Mouse (Mus musculus) 3T3-L1 (cell line): Measurements from ENCODE around the gene Prss54.
"Not testable (repeated sequence)": the region's sequence is repeated elsewhere in the genome, so short reads cannot be mapped to it uniquely, and the experiment has no call there.

ENCODE experiments used
- DNase-seq: peaks from one replicate; pipeline ENCODE4 v3.0.0-alpha.2; 2015; ENCODE audit warnings: low read depth, low spot score

The Prss54 gene

GRCm38 (mm10) chr8:95576240-95576639 is at the start of gene Prss54:
Prss54 (minus strand) TSS chr8:95576340.
- DNase-seq, result no peak

GRCm38 (mm10) chr8:95624833-95625232 is 48.7 kb upstream of the Prss54 start:
- no peak for DNase-seq

- DNase-seq, result no peak
These were observed 43.9 kb upstream of the Prss54 start for GRCm38 (mm10) chr8:95620046-95620445.

DNA sequence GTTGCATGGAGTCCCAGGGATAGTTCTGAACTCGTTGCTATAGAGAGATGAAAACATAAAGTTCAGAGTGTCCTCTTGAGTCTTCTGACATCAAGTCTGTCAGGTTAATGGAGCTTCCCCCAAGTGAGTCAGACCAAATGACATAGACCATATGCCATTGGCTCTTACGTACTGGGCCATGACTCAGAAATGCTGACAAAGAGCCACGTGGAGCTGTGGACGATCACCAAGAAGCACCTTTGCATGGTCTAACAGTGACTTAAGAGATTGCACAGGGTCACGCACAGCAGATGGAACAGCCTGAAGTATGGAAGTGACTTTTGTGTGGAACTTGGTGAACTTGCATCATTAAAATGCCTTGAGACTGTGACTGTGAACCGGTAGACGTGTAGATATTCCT is 40.2 kb upstream of the Prss54 start:
- DNase-seq, result peak; percentile 55

DNA sequence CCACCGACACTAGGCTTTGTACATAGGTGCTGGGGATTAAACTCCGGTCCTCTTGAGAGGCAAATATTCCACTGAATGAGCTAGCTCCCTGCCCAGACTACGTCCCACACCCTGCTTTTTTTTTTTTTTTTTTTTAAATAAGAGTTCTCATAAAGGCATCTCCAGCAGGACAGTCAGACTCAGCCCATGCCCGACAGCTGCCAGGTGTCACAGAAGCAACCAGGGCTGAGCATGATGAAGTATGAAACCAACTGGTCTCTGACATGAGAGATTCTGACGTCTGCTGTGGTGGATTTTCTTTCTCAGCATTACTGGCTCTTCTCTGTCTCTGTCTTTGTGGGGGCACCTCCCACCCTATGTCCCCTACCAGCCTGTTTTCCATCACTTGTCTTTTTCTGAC is 35.6 kb upstream of the Prss54 start:
- DNase-seq, result no peak

- DNase-seq, result no peak
These were observed 34.6 kb upstream of the Prss54 start for GRCm38 (mm10) chr8:95610749-95611148.

- no peak for DNase-seq
These were observed 33.3 kb upstream of the Prss54 start for GRCm38 (mm10) chr8:95609406-95609805.

DNA sequence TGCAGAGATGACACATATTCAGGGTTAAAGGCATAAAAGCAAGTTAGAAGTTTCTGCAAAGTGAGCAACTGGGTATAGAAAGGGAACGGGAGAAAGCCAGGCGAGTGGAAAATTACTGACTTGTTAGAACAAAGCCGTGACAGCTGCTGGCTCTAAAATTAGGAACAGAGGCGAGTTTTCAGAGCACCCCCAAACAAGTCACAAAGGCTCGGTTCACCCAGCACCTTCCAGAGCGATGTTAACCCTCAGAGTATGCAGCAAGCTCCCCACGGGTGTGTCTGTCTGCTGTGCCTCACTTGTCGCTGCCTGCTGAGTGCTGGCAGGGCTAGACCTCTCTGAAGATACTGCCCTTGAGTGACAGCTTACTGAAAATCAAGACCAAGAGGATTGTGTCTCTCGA is 31.1 kb upstream of the Prss54 start:
- no peak for DNase-seq

- DNase-seq, result not testable (repeated sequence)
These were observed 30.4 kb upstream of the Prss54 start for GRCm38 (mm10) chr8:95606509-95606908.

DNA sequence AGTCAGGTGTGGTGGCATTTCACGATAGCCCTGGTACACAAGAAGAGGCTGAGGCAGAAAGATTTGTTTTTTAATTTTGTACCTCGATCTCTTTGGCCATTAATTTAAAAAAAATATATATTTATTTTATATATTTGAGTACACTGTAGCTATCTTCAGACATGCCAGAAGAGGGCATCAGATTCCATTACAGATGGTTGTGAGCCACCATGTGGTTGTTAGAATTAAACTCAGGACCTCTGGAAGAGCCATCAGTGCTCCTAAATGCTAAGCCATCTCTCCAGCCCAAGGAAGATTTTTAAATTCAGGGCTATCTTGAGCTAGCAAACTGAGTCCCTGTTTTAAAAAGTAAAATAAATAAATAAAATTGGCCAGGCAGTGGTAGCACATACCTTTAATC is 26.0 kb upstream of the Prss54 start:
- DNase-seq, result peak; percentile 54

DNA sequence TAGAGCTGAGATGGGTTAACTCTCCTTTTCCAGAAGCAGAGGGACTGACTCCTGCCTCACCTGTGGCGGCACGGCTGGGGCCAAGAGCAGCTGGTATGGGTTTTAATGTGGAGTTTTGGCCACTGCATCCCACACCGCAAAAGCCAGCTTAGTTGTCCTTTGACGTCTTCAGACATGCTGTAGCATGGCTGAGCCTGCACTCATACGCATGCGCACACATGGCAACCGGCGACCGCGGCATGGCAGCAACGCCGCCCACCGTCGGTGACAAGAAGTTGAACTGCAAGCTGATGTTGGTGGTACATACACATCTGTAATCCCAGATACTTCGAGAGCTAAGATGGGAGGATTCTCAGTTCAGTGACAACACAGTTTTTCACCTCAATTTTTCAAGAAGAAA is 25.2 kb upstream of the Prss54 start:
- DNase-seq, result no peak

GRCm38 (mm10) chr8:95599861-95600260 is 23.7 kb upstream of the Prss54 start:
- DNase-seq, result peak; percentile 76

- no peak for DNase-seq
These were observed 20.7 kb upstream of the Prss54 start for GRCm38 (mm10) chr8:95596841-95597241.

DNA sequence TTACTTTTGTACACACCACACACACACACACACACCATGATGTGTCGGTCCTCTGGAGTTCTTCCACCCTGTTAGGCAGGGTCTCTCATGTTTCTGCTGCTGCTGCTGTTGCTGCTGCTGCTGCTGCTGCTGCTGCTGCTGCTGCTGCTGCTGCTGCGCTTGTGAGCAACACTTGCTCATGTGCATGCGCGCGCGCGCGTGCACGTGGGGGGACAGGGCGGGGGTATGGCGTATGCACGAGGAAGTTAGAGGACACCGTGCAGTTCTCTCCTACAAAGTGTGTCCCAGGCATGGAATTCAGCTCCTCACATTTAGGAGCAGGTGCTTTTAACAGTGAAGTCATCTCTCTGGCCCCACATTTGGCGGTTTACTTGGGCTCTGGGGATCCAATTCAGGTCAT is 19.0 kb upstream of the Prss54 start:
- no peak for DNase-seq

DNA sequence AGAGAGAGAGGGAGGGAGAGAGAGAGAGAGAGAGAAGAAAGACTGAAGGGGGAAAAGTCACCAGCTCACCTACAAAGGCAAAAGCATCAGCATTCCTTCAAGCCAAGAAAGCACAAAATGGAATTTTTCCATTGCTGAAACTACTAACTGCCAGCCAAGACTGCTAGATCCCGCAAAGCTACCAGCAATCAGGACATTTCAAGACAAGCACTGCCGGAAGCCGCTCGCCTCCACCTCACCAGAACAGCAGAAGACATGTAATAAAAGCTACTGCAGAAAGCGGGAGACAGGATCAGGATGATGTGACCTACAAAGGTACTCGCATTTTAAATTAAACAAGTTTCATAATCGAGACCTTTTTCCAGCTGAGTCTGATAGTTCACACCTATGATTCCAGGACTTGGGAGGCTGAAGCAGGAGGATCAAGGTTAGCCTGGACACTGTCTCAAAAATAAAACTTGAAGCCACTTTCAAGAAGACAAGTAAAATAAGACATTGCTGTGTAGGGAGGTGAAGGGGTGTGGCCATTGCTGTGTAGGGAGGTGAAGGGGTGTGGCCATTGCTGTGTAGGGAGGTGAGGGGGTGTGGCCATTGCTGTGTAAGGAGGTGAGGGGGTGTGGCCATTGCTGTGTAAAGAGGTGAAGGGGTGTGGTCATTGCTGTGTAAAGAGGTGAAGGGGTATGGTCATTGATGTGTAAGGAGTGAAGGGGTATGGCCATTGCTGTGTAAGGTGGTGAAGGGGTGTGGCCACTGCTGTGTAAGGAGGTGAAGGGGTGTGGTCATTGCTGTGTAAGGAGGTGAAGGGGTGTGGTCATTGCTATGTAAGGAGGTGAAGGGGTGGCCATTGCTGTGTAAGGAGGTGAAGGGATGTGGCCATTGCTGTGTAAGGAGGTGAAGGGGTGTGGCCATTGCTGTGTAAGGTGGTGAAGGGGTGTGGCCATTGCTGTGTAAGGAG is 17.6 kb upstream of the Prss54 start:
- no peak for DNase-seq

DNA sequence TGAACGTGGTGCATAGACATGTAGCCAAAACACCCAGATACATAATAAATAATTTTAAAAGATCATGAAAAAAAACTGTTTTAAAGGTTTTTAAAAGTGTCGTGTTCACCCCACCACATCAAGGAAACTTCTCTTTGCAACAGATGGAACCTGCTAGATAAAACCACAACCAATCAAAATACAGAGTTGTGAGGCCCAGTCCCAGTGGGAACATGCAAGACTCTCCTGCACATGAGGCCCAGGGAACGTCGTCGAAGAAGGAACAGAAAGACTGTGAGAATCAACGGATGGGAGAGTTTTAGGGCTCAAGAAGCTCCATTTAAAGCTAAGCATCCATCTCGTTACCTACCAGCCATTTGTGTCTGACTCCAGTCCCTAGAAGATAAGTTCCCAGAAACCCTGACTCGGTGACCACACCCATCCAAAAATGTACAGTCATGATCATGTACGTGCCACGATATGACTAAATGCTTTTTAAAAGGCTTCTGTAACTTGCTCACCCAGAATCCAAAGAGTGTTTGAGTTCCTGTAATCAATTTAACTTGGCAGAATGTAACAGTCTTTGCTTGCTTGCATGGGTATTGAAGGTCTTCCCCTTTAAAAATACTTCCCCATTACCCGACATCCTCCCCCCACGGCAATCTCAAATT is 16.1 kb upstream of the Prss54 start:
- no peak for DNase-seq

DNA sequence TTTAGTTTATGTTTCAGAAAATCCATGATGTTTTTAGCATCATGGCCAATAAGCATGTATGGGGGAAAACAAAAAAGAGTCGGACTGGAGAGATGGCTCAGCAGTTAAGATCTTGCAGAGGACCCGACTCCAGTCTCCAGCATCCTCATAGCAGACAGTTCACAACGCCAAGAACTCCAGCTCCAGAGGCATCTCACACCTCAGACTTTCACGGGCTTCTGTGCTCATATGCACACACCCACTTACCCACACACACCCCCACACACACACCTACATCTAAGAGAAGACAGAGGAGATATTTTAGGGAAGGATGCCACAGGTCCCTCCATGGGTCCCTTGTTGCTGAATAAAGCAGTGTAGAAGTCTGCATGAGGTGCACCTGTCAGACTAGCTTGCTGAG is 14.4 kb upstream of the Prss54 start:
- no peak for DNase-seq

DNA sequence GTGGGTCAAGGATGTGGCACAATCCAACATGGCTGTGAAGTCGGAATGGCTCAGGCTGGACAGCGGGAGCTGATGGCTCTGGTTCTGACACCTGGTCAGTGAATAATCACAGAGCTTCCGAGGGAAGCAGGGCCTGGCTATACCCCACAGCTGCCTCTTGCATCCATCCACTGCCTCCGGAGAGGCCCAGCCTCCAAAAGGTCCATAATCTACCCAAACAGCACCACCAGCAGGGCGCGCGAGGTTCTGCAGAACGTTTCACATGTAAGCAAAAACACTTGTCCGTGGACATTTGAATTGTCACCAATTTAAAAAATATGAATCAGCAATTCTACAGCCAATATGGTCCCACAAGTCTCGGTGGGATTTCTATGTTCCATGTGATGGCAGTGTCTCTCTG is 13.1 kb upstream of the Prss54 start:
- no peak for DNase-seq

DNA sequence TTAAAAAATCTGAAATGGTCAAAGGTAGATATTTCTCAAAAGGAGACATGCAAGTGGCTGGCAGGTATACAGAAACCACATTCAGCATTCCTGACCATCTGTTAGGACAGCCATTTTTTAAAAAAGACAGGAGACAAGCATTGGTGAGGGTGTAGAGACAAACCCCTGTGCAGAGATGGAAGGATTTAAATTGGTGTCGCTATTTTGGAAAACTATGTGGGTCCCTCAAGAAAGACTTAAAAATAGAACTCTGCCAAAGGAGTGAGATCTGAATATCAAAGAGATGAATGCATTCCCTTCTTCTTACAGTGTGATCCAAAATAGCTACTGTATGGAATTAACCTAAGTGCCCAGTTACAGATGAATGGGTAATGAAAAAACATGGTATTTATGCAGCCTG is 11.2 kb upstream of the Prss54 start:
- no peak for DNase-seq

GRCm38 (mm10) chr8:95573146-95573545 is 3.0 kb downstream of the Prss54 start:
- DNase-seq, result no peak

DNA sequence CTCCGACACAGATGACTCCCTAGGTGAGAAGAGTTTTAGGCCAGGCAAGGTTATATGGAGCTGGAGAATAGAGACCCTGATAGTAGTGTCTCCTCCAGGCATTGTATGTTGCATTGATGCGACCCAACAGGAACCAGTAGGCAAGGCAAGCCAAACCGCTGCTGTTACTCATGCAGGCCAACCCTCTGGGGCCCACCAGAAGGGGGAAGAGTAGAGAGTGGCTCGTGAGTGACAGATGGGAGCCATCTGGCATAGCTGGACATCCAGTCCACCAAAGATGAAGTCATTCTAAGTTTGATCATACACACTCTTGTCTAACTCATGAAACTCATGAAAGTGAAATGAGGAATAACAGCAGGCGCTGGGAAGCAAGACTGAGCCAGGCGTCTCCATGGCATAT is 9.3 kb downstream of the Prss54 start:
- DNase-seq, result peak; percentile 22

GRCm38 (mm10) chr8:95566217-95566616 is 9.9 kb downstream of the Prss54 start:
- no peak for DNase-seq

DNA sequence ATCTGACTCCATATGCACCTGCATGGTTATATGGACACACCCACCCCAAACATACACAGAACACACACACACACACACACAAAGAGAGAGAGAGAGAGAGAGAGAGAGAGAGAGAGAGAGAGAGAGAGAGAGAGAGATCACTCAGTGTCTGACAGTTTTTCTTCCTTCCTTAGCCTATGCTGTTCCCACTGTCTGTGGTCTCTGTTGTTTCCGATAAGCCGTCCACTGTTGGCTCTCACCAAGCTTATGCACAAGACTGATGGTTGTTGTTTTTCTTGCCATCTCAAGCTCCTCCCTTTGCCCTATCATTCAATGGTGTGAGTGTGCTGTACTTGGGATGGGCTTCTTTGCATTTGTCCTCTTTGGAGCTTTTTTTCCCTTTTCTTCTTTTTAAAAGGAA is 20.2 kb downstream of the Prss54 start:
- no peak for DNase-seq
